Mouse (Mus musculus) heart, adult 18-20 months (tissue): ENCODE results near the gene Dxo. TPM values are rescaled to one million over a fixed set of nuclear protein-coding genes. Genes with fewer than 3 reads are reported as not detected.

Experiments used
- DNase-seq, 2 experiments: peaks; one replicate each; pipeline ENCODE4 v3.0.0; 2021 to 2022; ENCODE audit warnings: mixed read lengths in 1 of 2
- total RNA-seq, 2 experiments: library from RNA; stranded (reverse); gene quantifications; 2 replicates each; pipeline ENCODE4 v1.2.3; 2021

The Dxo gene
- total RNA-seq, 2 experiments from 2014 or later, result 9.8 to 13.3 TPM

- DNase-seq, result no peak
These were observed 514 bp upstream of the Dxo start for GRCm38 (mm10) chr17:34836155-34836855.

GRCm38 (mm10) chr17:34837464-34838324, 875 bp downstream of the Dxo start:
- no peak for DNase-seq

GRCm38 (mm10) chr17:34838785-34839184, 2.0 kb downstream of the Dxo start:
- no peak for DNase-seq

GRCm38 (mm10) chr17:34840736-34841307, 4.0 kb downstream of the Dxo start:
- no peak for DNase-seq

- no peak for DNase-seq
These were observed 8.1 kb downstream of the Dxo start for GRCm38 (mm10) chr17:34844884-34845283.

- DNase-seq, result no peak
These were observed 10.4 kb downstream of the Dxo start for GRCm38 (mm10) chr17:34847192-34847591.

GRCm38 (mm10) chr17:34847615-34848014, 10.8 kb downstream of the Dxo start:
- no peak for DNase-seq

GRCm38 (mm10) chr17:34849722-34850516, 13.1 kb downstream of the Dxo start, which contains the start of the genes Skiv2l and Nelfe:
Gene Skiv2l, minus strand, starts transcription at chr17:34850210.
Gene Nelfe, plus strand, starts transcription at chr17:34850391.
- peak; percentile 97 to 98 for DNase-seq

- DNase-seq, result no peak
These were observed 13.8 kb downstream of the Dxo start for GRCm38 (mm10) chr17:34850517-34851125.

GRCm38 (mm10) chr17:34853511-34853910, 16.7 kb downstream of the Dxo start:
- no peak for DNase-seq

- no peak for DNase-seq
These were observed 17.9 kb downstream of the Dxo start for GRCm38 (mm10) chr17:34854761-34855160.

- peak; percentile 26 to 73 for DNase-seq
These were observed 19.0 kb downstream of the Dxo start for GRCm38 (mm10) chr17:34855825-34856224.

- DNase-seq, result no peak
These were observed 21.9 kb downstream of the Dxo start for GRCm38 (mm10) chr17:34858670-34859069.

- no peak for DNase-seq
These were observed 23.7 kb downstream of the Dxo start for GRCm38 (mm10) chr17:34860514-34860913.

- DNase-seq, result peak in 1 of 2 experiments; percentile 45
These were observed 25.0 kb downstream of the Dxo start for GRCm38 (mm10) chr17:34861704-34862415.

- no peak for DNase-seq
These were observed 25.7 kb downstream of the Dxo start, which contains the start of gene Cfb for GRCm38 (mm10) chr17:34862416-34863081. Gene Cfb, minus strand, starts transcription at chr17:34862518.

- no peak for DNase-seq
These were observed 29.2 kb downstream of the Dxo start for GRCm38 (mm10) chr17:34865981-34866380.

- DNase-seq, result no peak
These were observed 37.5 kb downstream of the Dxo start for GRCm38 (mm10) chr17:34874321-34874720.

GRCm38 (mm10) chr17:34879336-34879879, 42.6 kb downstream of the Dxo start, which contains the start of gene Zbtb12:
Gene Zbtb12, plus strand, starts transcription at chr17:34879483.
- DNase-seq, result no peak

- DNase-seq, result no peak
These were observed 44.3 kb downstream of the Dxo start for GRCm38 (mm10) chr17:34881166-34881565.
